Mouse (Mus musculus) CH12.LX (cell line): ENCODE measurements at regions not wholly inside any gene's neighbourhood (a gene's known extent, or its start where the extent isn't known, plus 50 kb on each side); places are given as distances from the start of the nearest gene placed in this dataset.
A peak's percentile ranks its signal among the peaks of the same experiment; 100 is the strongest.

Source experiments
- DNase-seq: peaks from one replicate; pipeline ENCODE4 v3.0.0-alpha.2; 2013; ENCODE audit errors: extremely low read depth
- H3K27ac ChIP-seq: 2 replicates; pipeline ENCODE4 v1.5.1; 2012; ENCODE audit warnings: low read depth, mild to moderate bottlenecking, control low read depth, moderate library complexity; ENCODE audit not compliant: insufficient read depth
- H3K27me3 ChIP-seq: replicated peaks from 2 replicates; pipeline ENCODE3; 2012; ENCODE audit warnings: inconsistent platforms
- H3K36me3 ChIP-seq, 2 experiments: replicated peaks in 1 of 2; 2 replicates each; pipeline versions ENCODE3 to v1.6.1; 2012; ENCODE audit warnings: inconsistent platforms in 1 of 2, low read length in 1 of 2, mild to moderate bottlenecking in 1 of 2, mixed read lengths in 1 of 2, moderate library complexity in 1 of 2; ENCODE audit not compliant: control insufficient read depth in 1 of 2, insufficient read depth in 1 of 2
- H3K4me1 ChIP-seq, 2 experiments: 2 replicates each; pipeline ENCODE4 v1.6.1; 2012; ENCODE audit warnings: inconsistent platforms in 1 of 2, moderate library complexity in 1 of 2; ENCODE audit not compliant: insufficient read depth in 2 of 2, control insufficient read depth in 1 of 2
- H3K4me2 ChIP-seq: 2 replicates; pipeline ENCODE4 v1.6.1; 2012; ENCODE audit warnings: low read depth, mild to moderate bottlenecking, control low read depth; ENCODE audit not compliant: poor library complexity, insufficient read depth, severe bottlenecking
- H3K4me3 ChIP-seq, 3 experiments: fragments of 150-350 bp in 1 of 3; sonication (generic) in 1 of 3; replicated peaks in 1 of 3; 2 replicates each; pipeline versions ENCODE3 to v1.5.1; 2011 to 2012; ENCODE audit warnings: low read depth in 2 of 3, low read length in 2 of 3, mild to moderate bottlenecking in 2 of 3, moderate library complexity in 2 of 3, control low read depth in 1 of 3, improper control_type of control experiment in 1 of 3, inconsistent platforms in 1 of 3, mixed read lengths in 1 of 3; ENCODE audit not compliant: poor library complexity in 1 of 3
- H3K79me2 ChIP-seq: replicated peaks from 2 replicates; pipeline ENCODE4 v1.6.1; 2012; ENCODE audit warnings: mild to moderate bottlenecking, moderate library complexity; ENCODE audit not compliant: control insufficient read depth, poor library complexity, insufficient read depth, severe bottlenecking; ENCODE audit errors: extremely low read depth
- H3K9ac ChIP-seq: 2 replicates; pipeline ENCODE4 v1.6.1; 2012; ENCODE audit warnings: low read depth, mild to moderate bottlenecking, control low read depth, moderate library complexity; ENCODE audit not compliant: insufficient read depth
- H3K9me3 ChIP-seq: replicated peaks from 2 replicates; pipeline ENCODE3; 2012; ENCODE audit warnings: low read length, inconsistent platforms, mixed read lengths
- BHLHE40 ChIP-seq: IDR thresholded peaks from 2 replicates; pipeline ENCODE4 v1.6.1; 2011; ENCODE audit warnings: mild to moderate bottlenecking, low read depth, low read length, improper control_type of control experiment
- CHD2 ChIP-seq: IDR thresholded peaks from 2 replicates; pipeline ENCODE4 v1.6.1; 2011; ENCODE audit warnings: low read length, improper control_type of control experiment
- CTCF ChIP-seq, 2 experiments: IDR thresholded peaks in 1 of 2; conservative IDR thresholded peaks in 1 of 2; 2 replicates each; pipeline ENCODE4 v1.5.1; 2011 to 2012; ENCODE audit warnings: low read depth in 2 of 2, low read length in 2 of 2, improper control_type of control experiment in 1 of 2, inconsistent platforms in 1 of 2, mild to moderate bottlenecking in 1 of 2, moderate library complexity in 1 of 2
- ELF1 ChIP-seq: IDR thresholded peaks from 2 replicates; pipeline ENCODE4 v1.6.1; 2014; ENCODE audit warnings: low read depth, mild to moderate bottlenecking, inconsistent platforms, low read length, improper control_type of control experiment
- EP300 ChIP-seq: IDR thresholded peaks from 2 replicates; pipeline ENCODE4 v1.6.1; 2011; ENCODE audit warnings: low read length, improper control_type of control experiment
- GABPA ChIP-seq: IDR thresholded peaks from 2 replicates; pipeline ENCODE4 v1.6.1; 2012; ENCODE audit warnings: low read depth, low read length, improper control_type of control experiment, inconsistent platforms; ENCODE audit not compliant: insufficient replicate concordance
- HCFC1 ChIP-seq: IDR thresholded peaks from 2 replicates; pipeline ENCODE4 v1.6.1; 2012; ENCODE audit warnings: low read depth, mild to moderate bottlenecking, inconsistent platforms, low read length, improper control_type of control experiment
- IRF4 ChIP-seq: IDR thresholded peaks from 2 replicates; pipeline ENCODE4 v1.6.1; 2014; ENCODE audit warnings: low read depth, mild to moderate bottlenecking, inconsistent platforms, low read length, improper control_type of control experiment
- JUN ChIP-seq: IDR thresholded peaks from 2 replicates; pipeline ENCODE4 v1.6.1; 2011; ENCODE audit warnings: low read depth, mild to moderate bottlenecking, low read length, improper control_type of control experiment, moderate library complexity; ENCODE audit not compliant: insufficient read depth
- KAT2A ChIP-seq: IDR thresholded peaks from 2 replicates; pipeline ENCODE4 v1.6.1; 2012; ENCODE audit warnings: low read length, improper control_type of control experiment, inconsistent platforms; ENCODE audit not compliant: insufficient replicate concordance
- MAZ ChIP-seq: IDR thresholded peaks from 2 replicates; pipeline ENCODE4 v1.6.1; 2012; ENCODE audit warnings: low read depth, mild to moderate bottlenecking, inconsistent platforms, low read length, improper control_type of control experiment, moderate library complexity
- MEF2A ChIP-seq: IDR thresholded peaks from 2 replicates; pipeline ENCODE4 v1.6.1; 2014; ENCODE audit warnings: low read depth, mild to moderate bottlenecking, inconsistent platforms, low read length, improper control_type of control experiment, borderline replicate concordance
- MYC ChIP-seq: IDR thresholded peaks from 2 replicates; pipeline ENCODE4 v1.6.1; 2011; ENCODE audit warnings: low read depth, mild to moderate bottlenecking, improper control_type of control experiment, low read length
- NELFE ChIP-seq: IDR thresholded peaks from 2 replicates; pipeline ENCODE4 v1.6.1; 2011; ENCODE audit warnings: low read depth, low read length, improper control_type of control experiment
- NRF1 ChIP-seq: IDR thresholded peaks from 2 replicates; pipeline ENCODE4 v1.6.1; 2014; ENCODE audit warnings: low read depth, mild to moderate bottlenecking, inconsistent platforms, low read length, improper control_type of control experiment, moderate library complexity
- POLR2AphosphoS2 ChIP-seq: IDR thresholded peaks from 2 replicates; pipeline ENCODE4 v1.6.1; 2011; ENCODE audit warnings: low read depth, low read length, improper control_type of control experiment
- SIN3A ChIP-seq: IDR thresholded peaks from 2 replicates; pipeline ENCODE4 v1.6.1; 2012; ENCODE audit warnings: low read length, improper control_type of control experiment, inconsistent platforms
- SMC3 ChIP-seq: IDR thresholded peaks from 2 replicates; pipeline ENCODE4 v1.6.1; 2011; ENCODE audit warnings: low read depth, low read length, improper control_type of control experiment
- TBP ChIP-seq: conservative IDR thresholded peaks from 2 replicates; pipeline ENCODE4 v1.6.1; 2011; ENCODE audit warnings: low read depth, low read length, improper control_type of control experiment
- TCF12 ChIP-seq: IDR thresholded peaks from 2 replicates; pipeline ENCODE4 v1.6.1; 2014; ENCODE audit warnings: low read depth, mild to moderate bottlenecking, inconsistent platforms, low read length, improper control_type of control experiment
- USF1 ChIP-seq: IDR thresholded peaks from 2 replicates; pipeline ENCODE4 v1.6.1; 2014; ENCODE audit warnings: low read depth, mild to moderate bottlenecking, inconsistent platforms, low read length, improper control_type of control experiment
- ZC3H11A ChIP-seq: IDR thresholded peaks from 2 replicates; pipeline ENCODE4 v1.6.1; 2012; ENCODE audit warnings: low read depth, mild to moderate bottlenecking, inconsistent platforms, low read length, improper control_type of control experiment
- ZKSCAN1 ChIP-seq: IDR thresholded peaks from 2 replicates; pipeline ENCODE4 v1.6.1; 2012; ENCODE audit warnings: low read depth, inconsistent platforms, low read length, improper control_type of control experiment, borderline replicate concordance
- ZMIZ1 ChIP-seq: IDR thresholded peaks from 2 replicates; pipeline ENCODE4 v1.6.1; 2012; ENCODE audit warnings: low read depth, mild to moderate bottlenecking, inconsistent platforms, low read length, improper control_type of control experiment
- ZNF384 ChIP-seq: IDR thresholded peaks from 2 replicates; pipeline ENCODE4 v1.6.1; 2012; ENCODE audit warnings: low read depth, low read length, improper control_type of control experiment, inconsistent platforms
- dilution Hi-C: fragments of 300-500 bp; cut with MboI; formaldehyde crosslinking; loops from 2 replicates; pipeline ENCODE4 v1.14.3; 2020; ENCODE audit warnings: low sequenced_read_pairs; ENCODE audit not compliant: extremely low pct_unique_long_range_greater_than_20kb, extremely low pct_ligation_motif_present
- in situ Hi-C: fragments of 300-500 bp; cut with MboI; formaldehyde crosslinking; loops from 3 replicates; pipeline ENCODE4 v1.14.3; 2019; ENCODE audit warnings: low sequenced_read_pairs, low pct_ligation_motif_present, low pct_unique_long_range_greater_than_20kb, mixed read lengths

DNA sequence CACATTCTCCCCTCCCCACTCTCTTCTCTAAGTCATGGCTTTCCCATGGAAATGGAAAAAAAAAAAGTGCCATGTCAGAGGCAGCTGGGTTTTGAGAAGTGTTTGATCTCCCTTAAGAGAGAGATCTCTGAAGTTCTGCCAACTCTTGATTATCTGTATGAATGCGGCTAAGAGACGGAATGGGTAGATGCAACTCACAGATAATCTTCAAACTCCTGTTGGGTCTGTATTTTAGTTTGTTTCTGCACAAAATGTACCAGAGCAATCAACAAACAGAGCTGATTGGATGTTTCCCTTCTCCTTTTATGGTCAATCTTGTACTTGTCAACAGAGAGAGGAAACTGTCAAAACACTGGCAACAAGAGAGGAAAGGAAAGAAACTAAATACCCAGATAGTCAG, 55.9 kb upstream of the Lmo4 start:
- Histone ChIP-seq H3K4me1 (peaks cover 5 to 9% of the 10 kb centered on the region in 2 experiments), H3K4me2 (no peak overlapping the region), H3K4me3 (no peak overlapping the region), H3K27me3 (no peaks in the 10 kb centered on the region), H3K79me2 (no peaks in the 10 kb centered on the region), H3K9me3 (no peaks in the 10 kb centered on the region), H3K9ac (no peak overlapping the region), H3K36me3 (no peaks in the 10 kb centered on the region), H3K27ac (no peak overlapping the region)
- DNase-seq: no peak
- in situ Hi-C loops: no loop called here
- dilution Hi-C loops: no loop called here
- TF ChIP-seq NRF1: no peak
- no peak for TF ChIP-seq MEF2A
- no peak for TF ChIP-seq GABPA
- TF ChIP-seq ZMIZ1: no peak
- TF ChIP-seq ELF1: no peak
- TF ChIP-seq NELFE: no peak
- no peak for TF ChIP-seq MYC

DNA sequence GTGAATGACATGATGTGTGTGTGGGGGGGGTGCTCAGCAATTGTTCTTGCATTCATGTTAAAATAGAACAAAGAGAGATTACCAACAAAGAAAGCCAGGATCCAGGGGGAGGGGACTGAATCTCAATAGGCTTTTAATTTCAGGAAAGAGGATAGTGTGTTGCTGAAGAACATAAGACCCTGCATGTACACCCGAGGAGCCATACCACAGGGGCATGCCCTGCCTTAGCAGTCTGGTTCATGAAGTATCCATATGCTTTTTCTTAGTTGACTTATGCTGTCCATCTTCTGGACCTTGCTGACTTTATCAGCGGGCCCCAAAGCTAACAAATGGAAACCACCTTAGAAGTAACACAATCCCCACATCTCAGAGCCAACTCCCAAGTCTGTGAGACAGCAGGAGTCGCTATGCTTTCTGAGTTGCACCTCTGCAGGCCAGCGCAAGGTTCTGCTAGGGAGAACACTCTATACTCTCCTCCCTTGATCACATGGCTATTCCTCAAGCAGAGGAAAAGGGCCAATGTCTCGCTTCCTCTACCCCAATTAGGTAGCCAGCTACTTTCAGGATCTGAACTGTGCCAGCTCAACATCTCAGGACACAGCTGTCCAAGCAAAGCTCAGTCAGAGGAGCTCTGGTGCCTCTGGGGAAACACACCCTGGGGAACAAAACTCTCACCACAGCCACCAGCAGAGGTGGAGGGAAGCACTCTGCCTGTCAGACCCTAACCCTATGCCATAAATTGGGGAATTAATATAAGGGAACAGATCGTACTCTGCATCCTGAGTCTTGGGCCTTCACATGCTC, 52.9 kb upstream of the Lmo4 start:
- H3K79me2 ChIP-seq: no peaks in the 10 kb centered on the region
- H3K9me3 ChIP-seq: no peaks in the 10 kb centered on the region
- no peak overlapping the region for H3K4me3 ChIP-seq
- H3K27me3 ChIP-seq: no peaks in the 10 kb centered on the region
- H3K27ac ChIP-seq: no peak overlapping the region
- dilution Hi-C loops: no loop called here
- H3K4me2 ChIP-seq: no peak overlapping the region
- TF ChIP-seq CHD2 (0 out of 2 replicates have a peak, but pooled peaks have one; percentile 20), ZC3H11A (no peak), SIN3A (0 out of 2 replicates have a peak, but pooled peaks have one; percentile 36), TCF12 (0 out of 2 replicates have a peak, but pooled peaks have one; percentile 38), ZNF384 (no peak), TBP (no peak), IRF4 (no peak), HCFC1 (0 out of 2 replicates have a peak, but pooled peaks have one; percentile 16), EP300 (peak; percentile 54; the same call in 1 of the 2 replicates), SMC3 (peak; percentile 8; the same call in 1 of the 2 replicates), CTCF (conservative IDR thresholded peaks at IDR 0.05 in 1 of 2, IDR thresholded peaks at IDR 0.05 in 1 of 2; ENCODE audit: low read depth in 2 of 2, low read length in 2 of 2) (peak in 1 of 2 experiments; percentile 15; a peak in 1 of 4 replicates), ELF1 (no peak), ZKSCAN1 (no peak), POLR2AphosphoS2 (no peak), NRF1 (no peak), JUN (no peak), USF1 (no peak; the same call in 1 of the 2 replicates), KAT2A (0 out of 2 replicates have a peak, but pooled peaks have one; percentile 58), BHLHE40 (no peak), MAZ (no peak)
- H3K9ac ChIP-seq: no peak overlapping the region
- in situ Hi-C loops: no loop called here
- DNase-seq: peak; percentile 57
- peaks cover 5 to 14% of the 10 kb centered on the region in 2 experiments for H3K4me1 ChIP-seq
- H3K36me3 ChIP-seq: no peaks in the 10 kb centered on the region
